Mouse (Mus musculus): ENCODE measurements at regions not wholly inside any gene's neighbourhood (a gene's known extent, or its start where the extent isn't known, plus 50 kb on each side); places are given as distances from the start of the nearest gene placed in this dataset.
A peak's percentile ranks its signal among the peaks of the same experiment; 100 is the strongest.

- DNase-seq (ENCODE audit: extremely low spot score in 1 of 2, low spot score in 1 of 2), result no peak
Measured at GRCm38 (mm10) chr2:169065166-169065698, 109.8 kb upstream of the Zfp64 start.

- DNase-seq (ENCODE audit: extremely low spot score in 1 of 2, low spot score in 1 of 2), result peak; percentile 41 to 91
Measured at GRCm38 (mm10) chr2:169061520-169061919, 106.1 kb upstream of the Zfp64 start.

- DNase-seq (ENCODE audit: extremely low spot score in 1 of 2, low spot score in 1 of 2), result peak in 1 of 2 experiments; percentile 31
Measured at GRCm38 (mm10) chr2:169060495-169060894, 105.1 kb upstream of the Zfp64 start.

GRCm38 (mm10) chr2:169057831-169058230 lies 102.4 kb upstream of the Zfp64 start:
- no peak for DNase-seq (ENCODE audit: extremely low spot score in 1 of 2, low spot score in 1 of 2)

GRCm38 (mm10) chr2:169049947-169050346 lies 94.6 kb upstream of the Zfp64 start:
- peak in 1 of 2 experiments; percentile 8 for DNase-seq (ENCODE audit: extremely low spot score in 1 of 2, low spot score in 1 of 2)

GRCm38 (mm10) chr2:169041748-169042147 lies 86.4 kb upstream of the Zfp64 start:
- no peak for DNase-seq (ENCODE audit: extremely low spot score in 1 of 2, low spot score in 1 of 2)

GRCm38 (mm10) chr2:169037975-169038374 lies 82.6 kb upstream of the Zfp64 start:
- DNase-seq (ENCODE audit: extremely low spot score in 1 of 2, low spot score in 1 of 2), result no peak

- DNase-seq (ENCODE audit: extremely low spot score in 1 of 2, low spot score in 1 of 2), result no peak
Measured at GRCm38 (mm10) chr2:169037519-169037918, 82.1 kb upstream of the Zfp64 start.

GRCm38 (mm10) chr2:169035315-169035714 lies 79.9 kb upstream of the Zfp64 start:
- DNase-seq (ENCODE audit: extremely low spot score in 1 of 2, low spot score in 1 of 2), result peak in 1 of 2 experiments; percentile 39

- no peak for DNase-seq (ENCODE audit: extremely low spot score in 1 of 2, low spot score in 1 of 2)
Measured at GRCm38 (mm10) chr2:169033997-169034396, 78.6 kb upstream of the Zfp64 start.

GRCm38 (mm10) chr2:169033181-169033580 lies 77.8 kb upstream of the Zfp64 start:
- no peak for DNase-seq (ENCODE audit: extremely low spot score in 1 of 2, low spot score in 1 of 2)

GRCm38 (mm10) chr2:169028531-169029114 lies 73.2 kb upstream of the Zfp64 start:
- no peak for DNase-seq (ENCODE audit: extremely low spot score in 1 of 2, low spot score in 1 of 2)

GRCm38 (mm10) chr2:169019037-169019436 lies 63.6 kb upstream of the Zfp64 start:
- no peak for DNase-seq (ENCODE audit: extremely low spot score in 1 of 2, low spot score in 1 of 2)

- no peak for DNase-seq (ENCODE audit: extremely low spot score in 1 of 2, low spot score in 1 of 2)
Measured at GRCm38 (mm10) chr2:169010271-169010670, 54.9 kb upstream of the Zfp64 start.

- no peak for DNase-seq (ENCODE audit: extremely low spot score in 1 of 2, low spot score in 1 of 2)
Measured at GRCm38 (mm10) chr2:169008756-169009155, 53.4 kb upstream of the Zfp64 start.

- no peak for DNase-seq (ENCODE audit: extremely low spot score in 1 of 2, low spot score in 1 of 2)
Measured at GRCm38 (mm10) chr2:169008333-169008732, 52.9 kb upstream of the Zfp64 start.

GRCm38 (mm10) chr2:169006549-169006948 lies 51.2 kb upstream of the Zfp64 start:
- no peak for DNase-seq (ENCODE audit: extremely low spot score in 1 of 2, low spot score in 1 of 2)

GRCm38 (mm10) chr2:169005810-169006209 lies 50.4 kb upstream of the Zfp64 start:
- DNase-seq (ENCODE audit: extremely low spot score in 1 of 2, low spot score in 1 of 2), result no peak

Data from frontal cortex, adult 2 months (tissue).